Mouse (Mus musculus): ENCODE measurements at regions not wholly inside any gene's neighbourhood (a gene's known extent, or its start where the extent isn't known, plus 50 kb on each side); places are given as distances from the start of the nearest gene placed in this dataset.

DNA sequence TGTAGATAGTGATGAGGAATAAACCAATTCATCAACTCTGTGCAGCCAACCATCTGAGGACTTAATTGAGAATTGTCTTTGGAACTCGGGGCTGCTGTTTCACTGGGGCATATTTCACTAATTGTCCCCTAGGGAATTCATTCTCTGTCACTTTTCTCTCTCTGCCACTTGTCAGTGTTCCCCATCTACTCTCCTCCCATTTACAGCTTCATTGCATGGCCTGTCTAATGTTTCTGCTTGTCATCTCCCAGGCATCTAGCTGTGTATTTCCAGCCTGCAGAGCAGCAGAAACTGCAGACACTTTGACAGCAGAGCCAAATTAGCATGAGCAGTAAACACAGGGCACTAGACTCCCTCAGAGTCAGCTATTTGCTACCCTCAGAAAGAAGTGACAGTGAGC lies 1105.2 kb downstream of the Ntrk3 start:
- TF ChIP-seq EP300 (IDR thresholded peaks at IDR 0.05; ENCODE audit: insufficient read depth, low read depth, low read length) (no peak), POLR2A (IDR thresholded peaks at IDR 0.05; ENCODE audit: insufficient read depth, low read depth, low read length) (no peak), CTCF (IDR thresholded peaks at IDR 0.05) (no peak)
- H3K36me3 ChIP-seq (ENCODE audit: control insufficient read depth, insufficient read depth, low read length): no peaks in the 10 kb centered on the region
- H3K79me2 ChIP-seq (replicated peaks; ENCODE audit: control insufficient read depth, insufficient read depth, low read length): no peaks in the 10 kb centered on the region
- H3K4me3 ChIP-seq: no peak overlapping the region
- no peak for DNase-seq
- intact Hi-C loops (cut with DNase I): no loop called here
- H3K9ac ChIP-seq (ENCODE audit: low read depth, low read length): no peak overlapping the region
- H3K27me3 ChIP-seq (ENCODE audit: control insufficient read depth, insufficient read depth, low read length): no peaks in the 10 kb centered on the region
- no peaks in the 10 kb centered on the region for H3K4me1 ChIP-seq (ENCODE audit: control insufficient read depth, insufficient read depth, low read length)
- no peak overlapping the region for H3K27ac ChIP-seq
- WGBS: 24% methylated on average over 1 of the region's 1 CpGs

DNA sequence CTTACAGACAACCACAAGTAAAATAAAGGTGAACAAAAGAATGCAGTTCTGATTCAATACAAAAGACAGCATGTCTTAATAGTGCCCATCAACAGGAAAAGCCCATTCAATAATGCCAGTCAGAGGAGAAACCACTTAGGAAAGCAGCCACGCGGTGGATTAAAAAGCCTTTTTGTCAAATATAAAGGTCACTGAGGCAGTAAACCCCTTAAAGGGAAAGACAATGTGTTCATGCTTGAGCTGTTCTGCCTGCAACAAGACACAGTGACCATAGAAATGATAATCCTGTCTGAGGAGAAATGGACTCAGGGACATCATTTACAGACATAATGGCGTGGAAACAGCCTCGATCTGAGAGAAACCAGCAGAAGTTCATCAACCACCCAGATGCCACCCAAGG lies 1114.3 kb downstream of the Ntrk3 start:
- intact Hi-C loops (cut with DNase I): no loop called here
- no peak overlapping the region for H3K27ac ChIP-seq
- H3K36me3 ChIP-seq (ENCODE audit: control insufficient read depth, insufficient read depth, low read length): no peaks in the 10 kb centered on the region
- no peak for DNase-seq
- H3K79me2 ChIP-seq (replicated peaks; ENCODE audit: control insufficient read depth, insufficient read depth, low read length): no peaks in the 10 kb centered on the region
- no peaks in the 10 kb centered on the region for H3K4me1 ChIP-seq (ENCODE audit: control insufficient read depth, insufficient read depth, low read length)
- WGBS: 85% methylated on average over 4 of the region's 4 CpGs
- no peak overlapping the region for H3K9ac ChIP-seq (ENCODE audit: low read depth, low read length)
- no peak for TF ChIP-seq EP300 (IDR thresholded peaks at IDR 0.05; ENCODE audit: insufficient read depth, low read depth, low read length)
- no peak for TF ChIP-seq POLR2A (IDR thresholded peaks at IDR 0.05; ENCODE audit: insufficient read depth, low read depth, low read length)
- no peak for TF ChIP-seq CTCF (IDR thresholded peaks at IDR 0.05)
- H3K4me3 ChIP-seq: no peak overlapping the region
- no peaks in the 10 kb centered on the region for H3K27me3 ChIP-seq (ENCODE audit: control insufficient read depth, insufficient read depth, low read length)

DNA sequence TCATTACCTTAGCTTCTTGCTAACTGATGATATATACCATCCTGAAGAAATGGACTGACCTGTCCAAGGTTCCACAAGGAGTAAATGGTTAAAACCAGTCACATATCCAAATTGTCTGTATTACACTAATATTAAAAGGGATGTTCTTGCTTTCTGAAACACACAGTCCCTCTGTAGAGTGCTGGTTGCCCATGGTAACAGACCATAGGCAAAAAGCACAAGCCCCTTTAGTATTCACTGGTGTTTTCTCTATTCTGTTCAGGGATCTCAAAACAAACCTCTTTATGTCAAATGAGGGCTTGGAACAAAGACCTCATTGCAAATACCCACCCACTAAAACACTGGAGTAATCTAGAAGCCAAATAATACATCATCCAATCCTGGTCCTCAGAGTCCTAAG lies 1114.9 kb downstream of the Ntrk3 start:
- H3K36me3 ChIP-seq (ENCODE audit: control insufficient read depth, insufficient read depth, low read length): no peaks in the 10 kb centered on the region
- no peaks in the 10 kb centered on the region for H3K4me1 ChIP-seq (ENCODE audit: control insufficient read depth, insufficient read depth, low read length)
- no peak for DNase-seq
- no peak overlapping the region for H3K27ac ChIP-seq
- no peaks in the 10 kb centered on the region for H3K79me2 ChIP-seq (replicated peaks; ENCODE audit: control insufficient read depth, insufficient read depth, low read length)
- no peaks in the 10 kb centered on the region for H3K27me3 ChIP-seq (ENCODE audit: control insufficient read depth, insufficient read depth, low read length)
- H3K4me3 ChIP-seq: no peak overlapping the region
- TF ChIP-seq POLR2A (IDR thresholded peaks at IDR 0.05; ENCODE audit: insufficient read depth, low read depth, low read length) (no peak), EP300 (IDR thresholded peaks at IDR 0.05; ENCODE audit: insufficient read depth, low read depth, low read length) (no peak), CTCF (IDR thresholded peaks at IDR 0.05) (no peak)
- H3K9ac ChIP-seq (ENCODE audit: low read depth, low read length): no peak overlapping the region
- intact Hi-C loops (cut with DNase I): no loop called here

DNA sequence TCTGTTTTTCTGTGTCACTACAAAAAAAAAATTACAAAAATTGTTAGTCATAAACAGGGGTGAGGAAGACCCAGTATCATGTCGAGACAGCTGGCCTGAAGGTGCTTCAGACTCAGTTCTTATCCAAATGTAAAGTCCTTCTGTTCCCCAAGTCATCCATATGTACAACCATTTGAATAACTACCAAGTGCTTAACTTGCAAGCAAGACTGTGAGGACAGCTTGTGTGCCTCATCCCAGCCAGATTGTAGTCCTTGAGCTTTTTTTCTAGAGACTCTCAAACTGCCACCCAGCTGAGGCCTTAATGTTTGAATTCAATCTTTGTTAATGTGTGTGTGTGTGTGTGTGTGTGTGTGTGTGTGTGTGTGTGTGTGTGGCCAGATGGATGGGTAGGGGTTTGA lies 1164.9 kb downstream of the Ntrk3 start:
- WGBS: 54% methylated on average over 1 of the region's 1 CpGs
- no peaks in the 10 kb centered on the region for H3K4me1 ChIP-seq (ENCODE audit: control insufficient read depth, insufficient read depth, low read length)
- no peak for DNase-seq
- TF ChIP-seq EP300 (IDR thresholded peaks at IDR 0.05; ENCODE audit: insufficient read depth, low read depth, low read length) (no peak), CTCF (IDR thresholded peaks at IDR 0.05) (no peak), POLR2A (IDR thresholded peaks at IDR 0.05; ENCODE audit: insufficient read depth, low read depth, low read length) (no peak)
- no peaks in the 10 kb centered on the region for H3K36me3 ChIP-seq (ENCODE audit: control insufficient read depth, insufficient read depth, low read length)
- no peaks in the 10 kb centered on the region for H3K79me2 ChIP-seq (replicated peaks; ENCODE audit: control insufficient read depth, insufficient read depth, low read length)
- no peak overlapping the region for H3K9ac ChIP-seq (ENCODE audit: low read depth, low read length)
- no peak overlapping the region for H3K4me3 ChIP-seq
- intact Hi-C loops (cut with DNase I): no loop called here
- H3K27ac ChIP-seq: no peak overlapping the region
- H3K27me3 ChIP-seq (ENCODE audit: control insufficient read depth, insufficient read depth, low read length): no peaks in the 10 kb centered on the region

DNA sequence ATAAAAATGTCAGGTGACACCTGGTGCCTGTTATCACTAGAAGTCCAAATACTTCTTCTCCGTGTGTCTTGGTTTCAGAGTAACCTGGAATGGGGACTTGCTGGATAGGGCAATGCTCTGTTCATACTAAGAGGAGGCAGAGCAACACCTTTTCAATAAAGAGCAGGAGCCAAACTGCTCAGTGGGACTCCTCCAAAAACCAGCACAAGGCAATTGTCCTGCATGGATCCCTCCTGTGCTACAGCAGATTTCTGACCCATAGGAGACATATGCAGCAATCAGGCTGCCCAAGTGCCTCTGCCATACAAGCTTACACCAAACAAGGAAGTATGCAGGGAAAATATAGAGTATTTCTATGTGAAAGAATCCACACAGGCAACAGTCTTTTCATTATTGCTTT lies 1178.7 kb downstream of the Ntrk3 start:
- H3K4me3 ChIP-seq: no peak overlapping the region
- intact Hi-C loops (cut with DNase I): no loop called here
- no peaks in the 10 kb centered on the region for H3K79me2 ChIP-seq (replicated peaks; ENCODE audit: control insufficient read depth, insufficient read depth, low read length)
- DNase-seq: no peak
- H3K36me3 ChIP-seq (ENCODE audit: control insufficient read depth, insufficient read depth, low read length): no peaks in the 10 kb centered on the region
- WGBS: 41% methylated on average over 1 of the region's 1 CpGs
- no peak overlapping the region for H3K27ac ChIP-seq
- no peak for TF ChIP-seq EP300 (IDR thresholded peaks at IDR 0.05; ENCODE audit: insufficient read depth, low read depth, low read length)
- no peak for TF ChIP-seq POLR2A (IDR thresholded peaks at IDR 0.05; ENCODE audit: insufficient read depth, low read depth, low read length)
- no peak for TF ChIP-seq CTCF (IDR thresholded peaks at IDR 0.05)
- no peaks in the 10 kb centered on the region for H3K4me1 ChIP-seq (ENCODE audit: control insufficient read depth, insufficient read depth, low read length)
- H3K9ac ChIP-seq (ENCODE audit: low read depth, low read length): no peak overlapping the region
- no peaks in the 10 kb centered on the region for H3K27me3 ChIP-seq (ENCODE audit: control insufficient read depth, insufficient read depth, low read length)

DNA sequence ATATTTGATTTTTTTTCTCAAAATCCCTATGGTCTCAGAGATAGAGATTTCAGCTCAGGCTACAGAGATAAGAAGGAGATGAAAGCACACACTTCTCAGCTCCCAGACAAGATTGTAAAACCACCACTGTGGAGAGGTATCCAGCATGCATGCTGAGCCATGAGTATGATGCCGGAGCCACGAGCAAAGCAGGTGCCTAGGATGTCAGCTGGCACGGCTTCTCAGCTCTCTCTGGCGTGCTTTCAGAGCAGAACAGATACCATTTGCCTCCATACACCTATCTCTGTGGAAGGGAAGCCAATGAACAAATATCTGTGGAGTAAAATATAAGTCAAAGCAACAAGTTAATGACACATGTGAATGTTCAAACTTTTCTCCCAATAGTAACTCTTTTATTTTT lies 1179.3 kb downstream of the Ntrk3 start:
- Histone ChIP-seq H3K27ac (no peak overlapping the region), H3K4me3 (no peak overlapping the region), H3K4me1 (ENCODE audit: control insufficient read depth, insufficient read depth, low read length) (no peaks in the 10 kb centered on the region), H3K9ac (ENCODE audit: low read depth, low read length) (no peak overlapping the region), H3K27me3 (ENCODE audit: control insufficient read depth, insufficient read depth, low read length) (no peaks in the 10 kb centered on the region), H3K79me2 (replicated peaks; ENCODE audit: control insufficient read depth, insufficient read depth, low read length) (no peaks in the 10 kb centered on the region), H3K36me3 (ENCODE audit: control insufficient read depth, insufficient read depth, low read length) (no peaks in the 10 kb centered on the region)
- intact Hi-C loops (cut with DNase I): no loop called here
- DNase-seq: no peak
- 47% methylated on average over 4 of the region's 4 CpGs for WGBS
- no peak for TF ChIP-seq POLR2A (IDR thresholded peaks at IDR 0.05; ENCODE audit: insufficient read depth, low read depth, low read length)
- no peak for TF ChIP-seq EP300 (IDR thresholded peaks at IDR 0.05; ENCODE audit: insufficient read depth, low read depth, low read length)
- TF ChIP-seq CTCF (IDR thresholded peaks at IDR 0.05): no peak

Data from heart, adult 2 months (tissue).